Mouse (Mus musculus) lung, postnatal 36 days (tissue): ENCODE results near the gene Commd1.

Experiments used
- DNase-seq: peaks from one replicate; pipeline ENCODE4 v3.0.0; 2022; ENCODE audit warnings: mixed read lengths

The Commd1 gene

DNA sequence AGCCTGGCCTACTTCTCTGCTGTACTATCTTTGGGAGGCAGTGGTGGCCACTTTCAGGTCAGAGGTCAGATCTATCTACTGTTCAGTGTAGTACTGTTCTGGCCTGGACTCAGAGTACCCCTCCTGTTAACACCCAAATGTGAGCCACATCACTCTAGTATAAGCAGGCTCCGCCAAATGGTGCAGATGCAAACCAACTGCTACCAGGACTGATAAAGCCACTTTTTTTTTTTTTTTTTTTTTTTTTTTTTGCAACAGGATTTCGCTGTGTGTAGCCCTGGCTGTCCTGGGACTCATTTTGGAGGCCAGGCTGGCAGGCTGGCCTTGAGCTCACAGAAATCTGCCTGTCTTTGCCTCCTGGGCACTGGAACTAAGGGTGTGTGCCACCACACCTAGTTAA is 43.2 kb downstream of the Commd1 start:
- DNase-seq, result no peak

DNA sequence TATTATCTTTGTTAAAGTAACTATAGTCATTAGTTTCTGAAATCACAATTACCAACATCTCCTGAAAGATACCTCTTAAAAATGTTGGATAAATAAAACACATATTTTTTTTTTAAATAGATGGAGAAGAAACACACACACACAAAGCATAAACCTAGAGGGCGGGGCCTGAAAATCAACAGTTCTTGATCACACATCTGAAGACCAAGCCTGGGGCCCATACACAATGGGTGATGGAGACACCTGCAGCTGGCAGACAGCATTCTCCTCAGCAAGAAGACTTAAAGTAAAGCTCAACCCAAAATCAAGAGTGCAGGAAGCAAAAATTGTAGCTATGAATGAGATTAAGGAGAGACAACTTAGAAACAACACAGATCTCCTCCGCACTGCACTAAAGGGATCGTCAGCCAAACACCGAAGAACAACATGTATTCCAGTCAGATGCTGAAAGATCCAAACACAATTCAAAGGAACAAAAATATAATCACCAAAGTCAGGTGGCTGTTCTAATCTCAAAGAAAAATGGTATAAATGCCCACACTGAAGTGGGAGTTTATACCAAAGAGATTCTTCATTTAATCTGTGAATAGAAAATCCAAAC is 44.4 kb downstream of the Commd1 start:
- DNase-seq, result no peak

DNA sequence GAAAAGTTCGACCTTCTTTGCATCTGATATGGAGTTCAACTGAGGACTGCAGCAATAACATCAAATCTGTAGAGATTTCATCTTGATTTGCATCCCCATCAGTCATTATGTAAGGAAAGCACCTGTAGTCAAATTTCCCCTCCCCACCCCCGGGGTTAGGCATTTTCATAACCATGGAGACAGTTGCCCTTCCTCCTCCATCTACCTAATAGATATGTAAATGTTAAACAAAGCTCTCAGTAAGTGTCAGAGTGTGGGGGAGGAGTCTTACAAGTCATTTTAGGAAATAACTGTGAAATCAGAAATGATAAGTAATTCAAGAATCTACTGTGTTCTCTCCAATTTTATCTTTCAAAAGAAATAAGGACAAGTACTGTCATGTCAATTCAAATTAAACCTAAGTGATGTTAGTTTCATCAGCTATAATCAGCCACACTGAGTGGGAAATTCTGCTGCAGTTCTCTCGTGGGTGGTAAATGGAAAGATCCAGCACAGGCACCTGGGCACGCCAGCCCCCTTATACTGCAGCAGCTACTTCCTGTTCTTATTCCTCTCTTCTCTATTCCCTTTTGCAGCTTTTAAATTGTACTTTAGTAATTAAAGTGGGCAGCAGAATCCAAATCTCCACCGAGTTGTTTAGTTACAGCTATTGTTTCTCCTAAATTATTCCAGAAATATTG is 45.6 kb downstream of the Commd1 start:
- no peak for DNase-seq

DNA sequence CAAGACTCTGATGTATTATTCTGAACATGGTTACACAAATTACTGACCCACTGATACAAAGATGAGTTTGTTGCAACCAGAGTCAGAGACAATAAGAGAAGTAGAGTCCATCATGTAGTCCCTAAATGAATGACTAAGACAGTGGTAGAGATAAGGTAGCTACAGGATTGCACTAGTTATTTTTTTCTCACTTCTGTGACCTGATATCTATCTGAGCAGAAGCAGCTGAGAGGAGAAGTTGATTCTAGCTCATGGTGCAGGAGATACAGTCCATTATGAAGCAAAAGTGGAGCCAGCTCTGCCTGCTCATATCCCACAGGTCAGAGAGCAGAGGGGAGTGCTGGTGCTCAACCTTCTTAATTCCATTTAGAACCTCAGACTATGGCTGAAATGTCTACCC is 50.0 kb downstream of the Commd1 start:
- DNase-seq, result no peak

DNA sequence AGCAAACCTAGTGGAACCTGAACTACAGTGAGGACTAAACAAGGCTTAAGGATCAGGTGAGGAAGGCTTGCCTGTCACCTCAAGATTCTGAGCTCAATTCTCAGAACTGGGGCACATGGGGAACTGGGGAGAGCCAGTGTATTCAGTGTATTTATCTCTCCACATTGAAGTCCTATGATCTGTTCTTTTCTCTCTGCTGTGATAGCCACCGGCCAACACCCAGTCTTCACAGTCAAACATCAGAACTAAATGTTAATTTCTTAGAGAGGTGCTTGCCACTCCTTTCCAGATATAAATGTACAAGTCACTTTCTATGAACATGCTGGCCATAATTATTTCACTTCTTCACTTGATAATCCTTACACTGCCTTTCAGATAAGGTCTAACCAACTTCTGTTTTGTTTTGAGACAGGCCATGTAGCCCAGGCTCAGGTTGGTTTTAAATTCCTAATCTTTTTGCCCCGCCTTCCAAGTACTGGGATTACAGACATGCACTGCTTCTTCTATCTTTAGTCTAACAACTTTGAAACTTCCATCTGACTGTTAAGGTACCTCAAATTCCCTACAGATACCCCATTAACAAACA is 50.8 kb downstream of the Commd1 start:
- no peak for DNase-seq

DNA sequence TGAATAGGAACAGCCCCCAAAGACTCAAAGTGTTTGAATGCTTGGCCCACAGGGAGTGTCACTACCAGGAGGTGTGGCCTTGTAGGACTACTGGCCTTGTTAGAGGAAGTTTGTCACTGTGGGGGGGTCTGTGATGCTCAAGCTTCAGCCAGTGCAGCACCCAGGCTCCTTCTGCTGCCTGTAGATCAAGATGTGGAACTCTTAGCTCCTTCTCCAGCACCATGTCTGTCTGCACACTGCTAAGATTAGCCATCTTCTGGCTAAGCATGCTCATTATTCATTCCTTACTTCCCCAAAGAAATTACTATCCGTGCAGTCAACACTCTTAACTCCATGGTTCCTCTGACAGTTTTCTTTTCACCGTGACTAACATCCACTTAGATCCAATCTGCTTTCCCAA is 52.1 kb downstream of the Commd1 start:
- no peak for DNase-seq

DNA sequence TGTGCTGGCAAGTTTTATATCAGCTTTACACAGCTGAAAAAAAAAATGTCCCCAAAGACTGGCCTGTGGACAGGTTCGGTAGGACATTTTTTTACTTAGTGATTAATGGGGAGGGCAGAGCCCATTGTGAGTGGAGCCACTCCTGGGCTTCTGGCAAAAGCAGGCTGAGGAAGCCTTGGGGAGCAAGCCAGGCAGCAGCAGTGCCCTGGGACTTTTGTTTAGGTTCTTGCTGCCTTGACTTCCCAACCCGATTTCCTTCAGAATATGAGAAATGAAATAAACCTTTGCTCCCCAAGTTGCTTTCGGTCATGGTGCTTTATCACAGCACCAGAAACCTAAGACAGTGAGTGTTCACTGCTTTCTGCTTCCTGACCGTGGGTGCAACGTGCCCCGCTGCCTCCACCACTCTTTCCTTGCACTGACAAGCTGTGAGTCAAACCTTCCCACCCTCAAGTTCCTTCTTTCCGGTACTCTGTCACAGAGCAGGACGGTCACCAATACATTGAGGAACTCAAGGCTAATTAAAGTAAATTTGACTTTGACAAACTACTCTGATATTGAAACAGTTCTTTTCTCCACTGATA is 53.5 kb downstream of the Commd1 start:
- DNase-seq, result no peak

DNA sequence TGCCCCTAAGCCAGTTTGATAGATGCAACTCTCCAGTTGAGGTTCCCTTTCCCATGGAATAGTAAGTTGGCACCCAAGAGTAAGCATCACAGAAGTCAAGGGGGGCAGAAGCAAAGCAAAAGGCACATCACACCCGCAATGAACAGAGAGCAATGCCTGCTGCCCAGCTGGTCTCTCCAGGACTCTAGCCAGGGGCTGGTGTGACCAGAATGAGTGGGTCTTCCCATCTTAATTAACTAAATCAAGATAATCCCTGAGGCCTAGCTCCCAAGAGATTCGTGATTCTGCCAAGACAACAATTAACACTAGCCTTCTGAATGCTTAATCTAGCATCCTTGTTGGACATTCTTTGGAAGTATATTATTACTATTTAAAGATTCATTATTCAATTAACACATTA is 58.6 kb downstream of the Commd1 start:
- DNase-seq, result no peak

DNA sequence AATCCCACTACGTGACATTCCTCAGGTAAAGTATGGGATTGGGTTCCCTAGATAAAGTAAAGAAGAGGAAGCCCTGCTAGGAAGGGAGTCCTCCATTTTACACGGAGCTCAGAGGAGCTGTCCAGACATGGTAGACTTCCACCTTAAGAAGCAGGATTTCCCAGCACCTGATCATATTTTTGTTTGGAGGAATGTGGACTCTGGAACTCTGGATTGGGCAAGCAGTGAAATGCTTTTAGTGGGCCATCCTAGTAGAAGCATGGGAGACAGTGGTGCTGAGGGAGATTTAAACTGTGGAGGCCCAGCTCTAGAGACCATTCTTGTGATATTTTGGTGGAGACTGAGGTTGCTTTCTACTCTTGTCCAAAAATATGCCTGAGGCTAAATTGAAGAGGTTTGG is 59.6 kb downstream of the Commd1 start:
- no peak for DNase-seq

DNA sequence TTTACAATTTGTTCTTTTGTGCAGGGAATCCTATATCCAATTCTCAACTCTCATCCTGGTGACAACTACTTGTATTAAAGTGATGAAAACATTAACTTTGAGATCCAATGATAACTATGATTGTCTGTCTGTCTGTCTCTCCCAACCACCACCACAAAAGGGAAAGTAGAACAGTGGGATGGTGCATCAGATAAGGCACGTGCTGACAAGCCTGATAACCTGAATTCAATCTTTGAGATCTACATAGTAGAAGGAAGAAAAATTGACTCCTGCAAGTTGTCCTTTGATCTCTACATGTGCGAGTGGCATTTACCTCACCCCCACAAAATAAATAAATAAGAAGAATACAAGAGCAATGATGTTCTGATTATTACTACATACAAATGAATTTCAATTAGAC is 62.8 kb downstream of the Commd1 start:
- no peak for DNase-seq

DNA sequence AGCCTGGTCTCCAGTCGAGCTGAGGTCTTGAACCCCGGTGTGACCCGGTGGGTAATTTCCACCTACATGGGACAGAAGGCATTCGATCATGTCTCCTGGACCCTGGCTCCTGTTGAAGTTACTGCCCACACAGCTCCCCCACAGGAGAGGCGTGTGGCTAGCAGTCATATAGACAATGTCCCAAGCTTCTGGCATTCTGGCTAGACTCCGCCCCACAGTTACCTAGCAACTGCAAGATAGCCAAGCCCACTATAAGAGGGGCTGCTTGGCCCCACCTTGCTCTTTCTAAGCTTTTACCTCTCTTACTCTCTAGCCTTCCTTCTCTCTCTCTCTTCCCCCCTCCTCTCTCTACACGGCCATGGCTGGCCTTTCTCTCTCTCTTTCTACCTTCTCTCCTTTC is 64.4 kb downstream of the Commd1 start:
- no peak for DNase-seq

DNA sequence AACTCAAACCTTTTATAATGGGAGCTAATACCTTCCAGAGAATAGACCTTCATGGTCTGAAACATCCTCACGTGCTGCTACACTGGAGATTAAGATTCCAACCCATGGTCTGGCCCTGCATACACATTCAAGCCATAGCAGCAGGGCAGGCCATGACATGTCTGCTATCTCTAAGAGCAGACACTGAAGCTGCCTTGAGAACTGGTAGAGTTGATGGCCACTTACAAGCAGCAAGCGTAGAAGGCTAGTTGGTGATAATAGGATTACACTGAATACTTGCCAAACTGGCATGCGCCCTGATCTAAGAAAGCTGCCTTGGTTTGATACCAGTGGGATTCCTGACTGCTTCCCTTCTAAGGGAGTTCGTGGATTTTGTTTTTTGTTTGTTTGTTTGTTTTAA is 68.4 kb downstream of the Commd1 start:
- no peak for DNase-seq

DNA sequence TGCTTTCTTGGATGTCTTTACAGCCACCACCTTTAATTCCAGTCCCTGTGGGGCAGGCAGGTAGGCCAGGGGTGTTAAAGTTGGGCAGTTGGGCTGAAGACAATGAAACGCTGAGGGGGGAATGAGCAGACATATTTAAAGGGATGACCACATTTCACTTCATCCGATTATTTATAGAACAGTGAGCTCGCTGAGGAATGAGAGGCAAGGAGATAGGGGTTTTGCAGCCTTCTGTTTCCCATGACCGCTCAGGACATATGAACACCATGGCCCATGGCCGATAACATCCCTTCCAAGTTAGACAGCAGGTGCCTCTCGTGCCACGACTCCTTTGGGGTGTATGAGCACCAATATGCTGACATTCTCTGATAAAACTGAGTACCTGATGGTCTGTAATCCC is 70.4 kb downstream of the Commd1 start:
- DNase-seq, result no peak

DNA sequence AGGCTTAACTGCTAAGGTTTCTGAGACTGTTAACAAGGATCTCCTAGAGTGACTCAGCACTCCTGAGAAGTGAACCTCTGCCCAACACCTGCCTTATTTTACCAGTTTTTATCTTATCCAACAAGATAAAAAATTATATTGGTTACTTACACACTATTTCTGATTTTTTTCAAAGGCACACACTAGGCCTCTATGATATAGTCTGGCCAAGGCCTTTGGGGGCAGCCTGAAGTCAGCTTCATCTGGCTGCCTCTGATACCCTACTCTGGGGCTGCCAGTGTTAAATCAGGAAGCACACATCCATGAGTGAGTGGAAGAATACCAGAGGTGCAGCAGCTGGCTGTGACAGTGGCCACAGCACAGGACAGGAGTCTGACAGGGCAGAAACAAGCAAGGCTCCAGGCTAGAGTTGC is 75.7 kb downstream of the Commd1 start:
- no peak for DNase-seq

DNA sequence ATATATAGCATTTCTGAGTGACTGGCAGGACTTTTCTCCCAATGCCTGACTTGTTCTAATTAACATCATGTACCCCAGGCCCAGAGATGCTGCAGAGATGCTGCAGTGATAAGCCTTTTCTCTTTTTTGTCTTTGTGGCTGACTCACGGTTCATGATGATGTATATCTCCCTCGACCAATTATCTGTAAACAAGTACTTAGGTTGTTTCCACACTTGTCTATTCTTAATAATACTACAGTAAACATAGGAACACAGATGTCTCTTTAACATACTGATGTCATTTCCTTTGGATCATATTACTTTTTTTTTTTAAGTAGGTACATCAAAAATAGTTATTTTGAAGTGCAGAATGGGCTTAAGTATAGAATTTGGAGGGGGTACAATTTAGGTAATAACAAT is 79.3 kb downstream of the Commd1 start:
- DNase-seq, result no peak

DNA sequence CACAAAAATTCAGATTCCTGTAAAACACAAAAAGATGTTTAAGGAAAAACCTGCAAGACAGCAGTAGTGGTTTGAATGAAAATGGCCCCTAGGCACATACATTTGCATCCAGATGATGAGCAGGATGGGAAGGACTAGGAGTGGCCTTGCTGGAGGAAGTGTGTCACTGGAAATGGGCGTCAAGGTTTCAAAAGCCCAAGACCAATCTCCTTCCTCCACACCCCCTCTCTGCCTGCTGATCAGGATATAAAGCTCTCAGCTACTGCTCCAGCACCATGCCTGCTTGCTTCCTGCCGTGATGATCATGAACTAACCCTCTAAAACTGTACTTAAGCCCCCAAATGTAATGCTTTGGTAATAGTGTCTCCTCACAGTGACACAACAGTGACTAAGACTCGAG is 82.1 kb downstream of the Commd1 start:
- DNase-seq, result no peak

DNA sequence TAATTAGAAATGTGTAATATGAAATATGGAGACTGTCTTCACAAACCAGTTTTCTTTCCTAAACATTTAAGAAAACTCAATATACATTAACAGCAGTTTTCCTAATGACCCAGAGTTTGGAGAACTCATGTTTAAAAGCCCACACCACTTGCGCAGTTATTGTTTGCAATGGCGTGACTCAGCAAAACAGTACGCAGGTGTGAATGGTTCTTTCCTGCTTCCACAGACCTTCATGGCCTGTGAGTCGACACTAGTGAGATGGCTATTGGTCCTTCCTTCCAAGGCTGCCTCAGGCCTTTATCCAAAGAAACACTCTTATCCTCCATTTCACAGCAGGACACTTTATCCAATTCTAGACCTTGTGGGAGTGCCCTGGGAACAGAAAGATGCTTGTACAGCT is 84.5 kb downstream of the Commd1 start:
- DNase-seq, result no peak

DNA sequence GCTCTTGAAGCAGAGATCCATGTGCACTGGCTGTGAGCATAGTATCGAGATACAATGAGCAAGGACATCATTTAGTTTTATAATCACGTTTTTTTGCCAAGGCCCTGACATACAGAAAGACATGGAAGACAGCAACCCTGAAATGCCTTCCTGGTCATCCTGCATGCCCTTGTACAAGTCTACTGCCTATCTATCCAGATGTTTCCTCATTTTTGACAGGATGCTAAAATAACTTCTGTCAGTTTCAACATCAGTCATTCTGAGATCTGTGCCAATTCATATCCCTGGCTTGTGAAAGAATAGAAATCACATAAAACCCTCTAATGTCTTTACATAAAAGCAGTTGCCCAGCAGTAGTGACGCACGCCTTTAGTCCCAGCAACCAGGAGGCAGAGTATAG is 85.1 kb downstream of the Commd1 start:
- no peak for DNase-seq

DNA sequence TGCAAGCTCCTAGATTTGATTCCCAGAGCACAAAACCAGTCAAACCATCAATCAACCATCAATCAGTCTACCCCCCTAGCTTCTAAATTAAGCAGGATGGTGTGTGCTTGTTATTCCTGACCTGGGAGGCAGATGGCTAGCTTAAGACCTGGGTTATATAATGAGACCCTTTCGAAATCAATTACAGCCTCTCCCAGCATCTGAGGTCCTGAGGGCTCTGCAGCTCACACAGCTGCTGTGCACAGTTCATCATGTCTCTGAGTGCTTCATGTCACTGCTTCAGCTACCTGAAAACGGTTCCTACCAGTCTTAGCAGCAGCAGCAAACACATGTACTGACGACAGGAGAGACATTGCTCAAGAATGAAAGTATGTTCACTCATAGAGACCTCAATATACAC is 89.1 kb downstream of the Commd1 start:
- DNase-seq, result no peak

DNA sequence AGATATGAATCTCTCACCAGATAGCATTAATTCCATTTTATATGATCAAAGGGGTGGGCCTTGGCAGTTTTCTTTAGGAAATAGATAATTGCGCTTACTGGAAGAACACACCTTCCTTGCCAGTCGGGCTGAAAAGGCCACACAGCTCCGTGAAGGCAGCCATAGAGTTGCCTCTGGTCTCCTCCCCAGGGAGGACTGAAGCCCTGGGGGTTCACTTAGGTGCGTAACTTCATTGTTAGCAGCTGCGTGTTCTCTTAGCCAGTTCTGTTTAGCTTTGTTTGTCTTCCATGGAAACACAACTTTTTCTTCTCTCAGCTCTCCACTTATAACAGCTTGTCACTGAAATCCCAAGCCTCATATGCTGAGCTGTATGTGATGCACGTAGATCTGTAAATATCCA is 89.7 kb downstream of the Commd1 start:
- peak; percentile 20 for DNase-seq

DNA sequence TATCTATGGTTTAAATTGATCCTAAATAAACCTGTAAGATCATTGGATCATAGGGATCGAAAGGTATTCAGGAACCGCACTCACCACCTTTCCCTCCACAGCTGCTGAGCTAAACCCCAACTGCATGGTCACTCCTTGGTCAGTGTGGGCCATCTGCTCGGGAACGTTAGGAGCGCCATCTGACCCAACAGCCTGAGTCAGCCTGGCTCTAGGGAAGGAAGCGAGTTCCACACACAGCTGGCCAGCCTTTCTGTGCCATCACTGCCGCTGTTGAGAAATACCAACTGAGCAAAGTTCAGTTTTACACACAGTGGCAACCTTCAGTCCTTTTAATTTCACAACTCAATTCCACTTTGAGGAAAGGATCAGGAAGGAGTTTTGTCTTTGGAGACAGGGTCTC is 90.3 kb downstream of the Commd1 start:
- peak; percentile 55 for DNase-seq

DNA sequence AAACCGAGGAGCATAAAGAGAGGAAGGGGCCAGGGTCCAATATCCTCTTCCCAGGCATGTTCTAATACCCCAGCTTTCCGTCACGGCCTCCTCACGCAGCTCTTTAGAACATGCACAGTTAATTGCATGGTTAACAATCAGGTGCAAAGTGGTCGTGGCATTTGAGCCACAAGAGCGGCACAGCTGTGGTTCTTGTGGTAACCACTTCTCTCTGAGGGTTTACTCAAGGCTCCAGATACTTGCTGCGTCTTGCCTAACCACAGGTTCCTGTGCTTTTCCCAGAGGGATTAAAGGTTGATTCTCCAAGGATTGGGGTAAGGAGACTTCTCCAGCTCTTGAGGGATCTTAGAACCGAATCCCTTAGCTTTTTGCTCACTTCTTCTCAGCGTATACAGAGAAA is 90.9 kb downstream of the Commd1 start:
- DNase-seq, result peak; percentile 38

DNA sequence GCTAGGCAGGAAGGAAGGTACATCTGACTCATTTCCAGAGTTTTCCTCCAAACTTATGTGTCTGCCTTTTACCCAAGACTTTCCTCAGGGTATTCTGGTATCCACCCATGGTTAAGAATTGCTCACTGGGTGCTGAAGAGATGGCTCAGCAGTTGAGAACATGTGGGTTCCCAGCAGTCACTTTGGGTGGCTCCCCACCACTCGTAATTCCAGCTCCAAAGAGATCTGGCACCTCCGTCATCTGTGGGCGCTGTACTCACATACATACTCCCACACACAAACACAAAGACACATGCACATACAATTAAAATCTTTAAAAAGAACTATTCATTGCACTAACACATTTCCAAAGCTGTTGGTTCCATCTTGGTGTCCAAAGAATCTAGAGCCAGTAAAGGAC is 93.0 kb downstream of the Commd1 start:
- DNase-seq, result no peak

DNA sequence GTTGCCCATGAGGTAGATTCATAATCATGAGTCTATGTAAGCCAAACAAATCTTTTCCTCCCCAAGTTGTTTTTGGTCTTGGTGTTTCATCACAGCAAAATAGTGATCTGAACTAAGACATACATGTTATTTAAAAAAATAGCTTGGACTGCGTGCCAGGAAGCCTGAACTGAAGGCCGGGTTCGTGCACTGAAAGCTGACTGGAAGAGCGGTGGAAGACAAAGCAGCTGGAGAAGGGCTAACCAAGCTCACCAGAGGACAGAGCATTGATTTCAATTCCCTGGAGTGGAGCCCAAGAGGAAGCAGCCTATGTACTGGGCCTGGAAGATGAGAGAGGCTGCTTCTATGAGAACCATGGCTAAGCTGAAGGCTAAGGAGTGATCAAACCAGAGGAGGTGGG is 95.2 kb downstream of the Commd1 start:
- no peak for DNase-seq

DNA sequence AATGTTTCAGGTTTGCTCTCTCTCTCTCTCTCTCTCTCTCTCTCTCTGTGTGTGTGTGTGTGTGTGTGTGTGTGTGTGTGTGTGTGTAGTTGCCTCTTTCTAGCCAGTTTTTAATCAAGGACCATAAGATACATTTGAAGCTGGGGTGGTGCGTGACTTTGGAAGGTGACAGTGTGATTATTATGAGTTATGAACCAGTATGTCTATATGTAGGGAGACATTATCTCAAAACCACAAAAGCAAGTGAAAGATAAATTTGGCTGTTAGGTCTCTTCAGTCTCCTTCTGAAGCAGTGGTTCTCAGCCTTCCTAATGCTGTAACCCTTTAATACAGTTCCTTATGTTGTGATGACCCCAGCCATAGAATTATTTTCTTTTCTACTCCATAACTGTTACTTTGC is 96.8 kb downstream of the Commd1 start:
- no peak for DNase-seq
